Mouse (Mus musculus) kidney, adult 10 weeks (tissue): ENCODE measurements around the gene Gm5142. TPM values are rescaled to one million over a fixed set of nuclear protein-coding genes. Genes with fewer than 3 reads are reported as not detected.

Experiments used
- polyA plus RNA-seq: library from polyadenylated mRNA; stranded (reverse); fragments of 350-450 nt; fragmentation: Illumina TruSeq; extraction: RNeasy Lipid Tissue Mini Kit (QIAGEN cat#74804); gene quantifications from one replicate; pipeline ENCODE4 v1.2.3, GENCODE M21; 2014; ENCODE audit warnings: low read depth, low replicate concordance

The Gm5142 gene
- polyA plus RNA-seq, result not detected

DNA sequence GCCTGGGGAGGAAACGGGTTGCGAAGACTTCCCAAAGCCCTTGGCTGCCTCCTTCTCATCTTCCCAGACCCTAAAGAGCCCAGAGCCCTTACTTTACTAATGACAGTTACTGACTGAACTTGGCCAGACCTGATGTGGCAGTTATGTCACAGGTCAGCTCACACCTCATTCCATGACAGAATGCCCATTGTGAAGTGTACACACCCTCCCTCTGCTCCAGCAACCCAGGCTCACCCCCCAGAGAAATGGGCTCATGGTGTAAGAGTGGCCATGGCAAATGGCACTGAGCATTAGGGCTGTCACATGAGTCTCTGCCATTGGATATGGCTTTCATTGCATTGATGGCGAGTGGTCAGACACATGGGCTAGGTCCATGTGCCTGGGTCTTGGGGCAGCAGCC is at the start of gene Gm5142:
Gene Gm5142 (minus strand): TSS at position 101 of the 400 bp plus-strand sequence.

GRCm38 (mm10) chr14:59200711-59201603 is 22.4 kb upstream of the Gm5142 start, which contains the start of gene Rcbtb1:
Rcbtb1 (plus strand) TSS chr14:59201209.

DNA sequence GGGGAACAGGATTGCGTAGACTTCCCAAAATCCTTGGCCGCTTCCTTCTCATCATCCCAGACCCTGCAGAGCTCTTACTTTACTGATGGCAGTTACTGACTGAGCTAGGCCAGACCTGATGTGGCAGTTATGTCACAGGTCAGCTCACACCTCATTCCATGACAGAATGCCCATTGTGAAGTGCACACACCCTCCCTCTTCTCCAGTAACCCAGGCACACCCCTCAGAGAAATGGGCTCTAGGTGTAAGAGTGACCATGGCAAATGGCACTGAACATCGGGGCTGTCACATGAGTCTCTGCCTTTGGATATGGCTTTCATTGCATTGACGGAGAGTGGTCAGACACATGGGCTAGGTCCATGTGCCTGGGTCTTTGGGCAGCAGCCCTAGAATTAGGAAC is 35.8 kb downstream of the Gm5142 start, which contains the start of gene 1700129C05Rik:
Gene 1700129C05Rik (minus strand): TSS at position 101 of the 400 bp plus-strand sequence.

Other genes starting within 250 kb of the Gm5142 start
- not detected for gene 1700129C05Rik, start 35.9 kb downstream of the Gm5142 start, polyA plus RNA-seq
- 48.8 TPM for gene Rcbtb1, start 22.5 kb upstream of the Gm5142 start, polyA plus RNA-seq
- gene Gm6904, start 81.5 kb upstream of the Gm5142 start, polyA plus RNA-seq, result not detected
- gene Phf11a, start 118.8 kb upstream of the Gm5142 start, polyA plus RNA-seq, result 1.0 TPM
- 8.6 TPM for gene Phf11b, start 162.6 kb upstream of the Gm5142 start, polyA plus RNA-seq
- 14.4 TPM for gene Phf11d, start 186.7 kb upstream of the Gm5142 start, polyA plus RNA-seq
- 1.5 TPM for gene Phf11c, start 216.6 kb upstream of the Gm5142 start, polyA plus RNA-seq